ENCODE assay signal across 16 mouse cellular contexts in the genomic region with DNA sequence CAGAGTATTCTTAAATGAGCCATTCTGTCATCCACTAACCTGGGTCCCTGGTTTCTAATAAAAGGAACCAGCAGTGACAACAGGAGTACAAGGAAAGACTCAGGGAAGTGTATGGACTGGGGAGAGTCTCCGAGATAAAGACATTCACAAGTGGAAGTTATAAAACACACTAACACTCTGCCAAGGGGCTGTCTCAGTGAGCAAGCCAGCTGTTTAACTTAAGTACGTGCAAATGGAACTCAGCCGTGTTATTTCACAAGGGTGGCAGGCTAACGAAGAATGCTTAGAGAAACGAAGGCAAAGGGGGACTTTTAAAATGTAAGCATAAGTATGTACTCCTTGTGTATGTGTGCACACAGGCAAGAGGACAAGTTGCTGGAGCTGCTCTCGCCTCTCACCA.
"Had no signal": no experiment of that assay in that cellular context is flagged by ENCODE, and none has a peak within 500 bp of the region (broad histone marks: within the 10 kb centered on the region; RNA-seq: fewer than 3 reads in every experiment).

No protein-coding gene starts in this region.

- DNase-seq: kidney, postnatal 25 days; layer of hippocampus, adult 9-11 months; retina, postnatal 1 day; thymus, adult 18-20 months; thymus, postnatal 36 days had no signal

- H3K9ac ChIP-seq: intestine, embryonic 15.5 days; limb, embryonic 15.5 days; liver, embryonic 15.5 days; midbrain, embryonic 13.5 days; neural tube, embryonic 13.5 days had no signal

- H3K4me1 ChIP-seq: intestine, embryonic 15.5 days; limb, embryonic 15.5 days; liver, embryonic 15.5 days; midbrain, embryonic 10.5 days; neural tube, embryonic 13.5 days had no signal

- H3K4me3 ChIP-seq: intestine, embryonic 15.5 days; layer of hippocampus, adult 2 months; limb, embryonic 15.5 days; liver, embryonic 15.5 days; megakaryocyte, embryonic 14.5 days; midbrain, embryonic 10.5 days; midbrain, embryonic 13.5 days; myocyte; neural tube, embryonic 13.5 days had no signal

- H3K27ac ChIP-seq: intestine, embryonic 15.5 days; layer of hippocampus, adult 2 months; limb, embryonic 15.5 days; liver, embryonic 15.5 days; midbrain, embryonic 10.5 days; midbrain, embryonic 13.5 days; neural tube, embryonic 13.5 days had no signal

- H3K27me3 ChIP-seq: intestine, embryonic 15.5 days; limb, embryonic 15.5 days; liver, embryonic 15.5 days; megakaryocyte, embryonic 14.5 days; midbrain, embryonic 13.5 days; neural tube, embryonic 13.5 days had no signal

- H3K4me2 ChIP-seq: intestine, embryonic 15.5 days; limb, embryonic 15.5 days; liver, embryonic 11.5 days; liver, embryonic 15.5 days; midbrain, embryonic 13.5 days; neural tube, embryonic 13.5 days had no signal

- ATAC-seq: intestine, embryonic 15.5 days; midbrain, embryonic 13.5 days; midbrain, embryonic 16.5 days had no signal

- H3K9me3 ChIP-seq: intestine, embryonic 15.5 days; limb, embryonic 15.5 days; liver, embryonic 15.5 days; megakaryocyte, embryonic 14.5 days; midbrain, embryonic 10.5 days; midbrain, embryonic 13.5 days; neural tube, embryonic 13.5 days had no signal
